Mouse (Mus musculus) spleen, adult 12 weeks (tissue): ENCODE measurements around the gene Fancl.
A peak's percentile ranks its signal among the peaks of the same experiment; 100 is the strongest.
"Not testable (repeated sequence)": the region's sequence is repeated elsewhere in the genome, so short reads cannot be mapped to it uniquely, and the experiment has no call there.

ENCODE experiments used
- DNase-seq: peaks from one replicate; pipeline ENCODE4 v3.0.0; 2022; ENCODE audit warnings: low spot score

The Fancl gene

GRCm38 (mm10) chr11:26385971-26386370 lies at the start of gene Fancl:
TSS of gene Fancl (plus strand) at chr11:26386135.
- no peak for DNase-seq

GRCm38 (mm10) chr11:26336848-26337247 lies 49.1 kb upstream of the Fancl start:
- DNase-seq = no peak

GRCm38 (mm10) chr11:26370176-26370575 lies 15.8 kb upstream of the Fancl start:
- not testable (repeated sequence) for DNase-seq

GRCm38 (mm10) chr11:26371980-26372379 lies 14.0 kb upstream of the Fancl start:
- not testable (repeated sequence) for DNase-seq

GRCm38 (mm10) chr11:26374132-26374531 lies 11.8 kb upstream of the Fancl start:
- no peak for DNase-seq

GRCm38 (mm10) chr11:26378074-26378473 lies 7.9 kb upstream of the Fancl start:
- DNase-seq = no peak

GRCm38 (mm10) chr11:26381499-26381898 lies 4.4 kb upstream of the Fancl start:
- DNase-seq = no peak

GRCm38 (mm10) chr11:26386678-26387077 lies 743 bp downstream of the Fancl start:
- DNase-seq = no peak

- DNase-seq = peak; percentile 97
Measured at GRCm38 (mm10) chr11:26387087-26387611, 1.2 kb downstream of the Fancl start.

- no peak for DNase-seq
Measured at GRCm38 (mm10) chr11:26395561-26395960, 9.6 kb downstream of the Fancl start.

- no peak for DNase-seq
Measured at GRCm38 (mm10) chr11:26412972-26413371, 27.0 kb downstream of the Fancl start.

- no peak for DNase-seq
Measured at GRCm38 (mm10) chr11:26421472-26421871, 35.5 kb downstream of the Fancl start.

GRCm38 (mm10) chr11:26434229-26434628 lies 48.3 kb downstream of the Fancl start:
- DNase-seq = no peak

GRCm38 (mm10) chr11:26437818-26438217 lies 51.9 kb downstream of the Fancl start:
- DNase-seq = no peak

GRCm38 (mm10) chr11:26441121-26441520 lies 55.2 kb downstream of the Fancl start:
- DNase-seq = no peak

- no peak for DNase-seq
Measured at GRCm38 (mm10) chr11:26444374-26444773, 58.4 kb downstream of the Fancl start.

- no peak for DNase-seq
Measured at GRCm38 (mm10) chr11:26449789-26450188, 63.9 kb downstream of the Fancl start.

GRCm38 (mm10) chr11:26450636-26451035 lies 64.7 kb downstream of the Fancl start:
- DNase-seq = no peak

- DNase-seq = no peak
Measured at GRCm38 (mm10) chr11:26451228-26451627, 65.3 kb downstream of the Fancl start.

- DNase-seq = no peak
Measured at GRCm38 (mm10) chr11:26452693-26453092, 66.8 kb downstream of the Fancl start.

- DNase-seq = no peak
Measured at GRCm38 (mm10) chr11:26454081-26454480, 68.1 kb downstream of the Fancl start.

GRCm38 (mm10) chr11:26477037-26477739 lies 91.3 kb downstream of the Fancl start:
- no peak for DNase-seq

GRCm38 (mm10) chr11:26481691-26482242 lies 95.8 kb downstream of the Fancl start:
- DNase-seq = no peak
